Mouse (Mus musculus) adrenal gland, adult (tissue): ENCODE data around the gene Bcl9l.

Source experiments
- DNase-seq, 2 experiments: peaks; one replicate each; pipeline ENCODE4 v3.0.0; 2022 to 2023; ENCODE audit warnings: low spot score in 1 of 2; ENCODE audit not compliant: inconsistent age in 2 of 2

Bcl9l gene

DNA sequence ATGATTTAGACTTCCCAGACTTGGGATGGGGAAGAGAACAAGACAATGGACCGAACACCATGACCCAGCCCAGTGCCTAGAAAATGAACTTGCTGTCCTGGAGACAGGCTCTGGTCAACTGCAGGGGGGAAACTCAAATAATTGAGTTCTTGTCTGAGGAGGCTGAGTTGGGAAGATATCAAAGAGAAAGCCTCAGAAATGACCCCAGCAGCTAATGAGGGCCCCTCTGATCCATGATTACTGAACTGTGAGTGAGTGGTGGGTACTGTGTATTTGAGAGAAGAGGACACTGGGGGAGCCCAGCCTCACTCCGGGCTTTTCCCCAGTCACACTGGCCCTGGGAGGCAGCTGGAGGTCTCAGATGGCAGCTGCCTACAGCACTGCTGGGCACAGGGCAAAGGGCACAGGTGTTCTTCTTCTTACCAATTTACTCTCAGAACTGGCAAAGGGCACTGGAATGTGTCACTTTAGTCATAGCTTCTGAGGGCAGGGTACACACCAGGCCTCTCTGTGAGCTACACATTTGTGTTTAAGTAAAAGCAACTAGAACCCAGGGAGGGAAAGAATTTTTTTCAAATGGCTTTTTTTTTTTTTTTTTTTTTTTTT, 57.3 kb downstream of the Bcl9l start:
- no peak for DNase-seq

DNA sequence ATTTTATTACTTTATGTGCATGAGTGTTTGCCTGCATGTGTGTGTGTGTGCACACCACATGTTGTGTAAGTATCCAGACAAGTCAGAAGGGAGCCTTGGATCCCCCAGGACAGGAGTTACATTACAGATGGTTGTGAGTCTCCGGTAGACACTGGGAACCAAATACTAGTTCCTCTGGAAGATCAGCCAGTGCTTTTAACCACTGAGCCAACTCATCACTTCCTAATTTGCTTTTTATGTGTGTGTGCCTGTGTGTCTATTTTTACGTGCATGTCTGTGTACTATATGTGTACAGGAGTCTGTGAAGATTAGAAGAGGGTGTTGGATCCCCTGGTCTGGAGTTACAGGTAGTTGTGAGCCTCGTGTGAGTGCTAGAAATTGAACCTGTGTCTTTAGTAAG, 58.1 kb downstream of the Bcl9l start:
- DNase-seq: no peak

DNA sequence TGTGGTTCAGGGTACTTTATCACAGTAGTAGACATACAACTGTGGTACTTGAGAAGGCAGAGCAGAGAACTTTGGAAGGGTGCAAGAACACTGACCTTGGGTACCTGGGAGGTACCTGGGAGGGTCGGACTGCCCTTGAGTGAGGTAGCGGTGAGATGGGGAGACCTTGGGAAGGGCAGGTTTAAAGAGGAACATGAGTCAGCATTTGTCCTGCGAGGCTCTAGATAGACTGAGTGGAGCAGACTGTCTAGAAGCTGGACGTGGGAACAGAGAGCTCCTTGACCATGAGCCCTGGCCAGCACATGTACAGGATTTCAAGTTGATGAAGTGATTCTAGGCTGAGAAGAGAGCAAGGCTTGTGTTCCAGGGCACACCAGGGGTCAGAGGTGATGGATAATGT, 59.7 kb downstream of the Bcl9l start:
- DNase-seq: no peak

DNA sequence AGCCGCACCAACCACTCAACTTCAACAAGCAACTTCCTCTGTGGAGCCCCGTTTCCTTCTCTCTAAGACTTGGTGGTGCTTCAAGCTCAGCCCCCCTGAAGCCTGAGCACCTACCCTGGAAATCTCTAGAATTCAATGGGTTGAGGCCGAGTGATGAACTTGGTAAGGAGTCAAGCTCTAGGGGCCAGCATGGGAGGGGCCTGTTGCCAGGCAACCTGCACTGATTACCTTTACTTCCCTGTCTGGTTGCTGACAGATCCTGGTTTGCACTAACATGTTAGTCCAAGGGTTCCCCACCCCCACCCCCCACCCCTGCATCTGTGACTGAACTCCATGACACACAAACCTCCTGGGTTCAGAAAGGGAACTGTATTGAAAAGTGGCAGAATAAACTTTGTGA, 62.4 kb downstream of the Bcl9l start:
- no peak for DNase-seq

GRCm38 (mm10) chr9:44548412-44549152, 66.0 kb downstream of the Bcl9l start:
- no peak for DNase-seq

DNA sequence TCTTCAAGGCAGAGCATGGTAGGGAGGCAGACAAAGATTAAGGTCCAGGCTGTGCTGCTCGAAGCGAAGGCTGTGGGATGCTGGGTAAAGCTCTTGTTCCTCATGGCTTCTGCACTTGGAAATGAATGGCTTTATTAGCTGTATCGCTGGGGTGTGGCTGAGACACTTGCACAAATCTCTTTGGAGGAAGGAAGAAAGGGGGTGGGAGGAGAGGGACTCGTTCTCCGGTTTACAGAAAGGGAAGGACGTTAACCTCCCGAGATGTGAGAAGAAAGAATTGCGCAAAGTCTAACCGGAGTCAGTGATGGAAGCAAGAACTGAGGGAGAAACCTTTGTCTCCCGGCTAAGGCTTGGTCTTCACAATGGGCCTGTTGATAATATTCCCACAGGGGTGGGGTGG, 68.5 kb downstream of the Bcl9l start:
- DNase-seq: no peak

- DNase-seq: no peak
Measured at GRCm38 (mm10) chr9:44552161-44552560, 69.5 kb downstream of the Bcl9l start.
